Mouse (Mus musculus): ENCODE measurements around the gene Pam.

DNA sequence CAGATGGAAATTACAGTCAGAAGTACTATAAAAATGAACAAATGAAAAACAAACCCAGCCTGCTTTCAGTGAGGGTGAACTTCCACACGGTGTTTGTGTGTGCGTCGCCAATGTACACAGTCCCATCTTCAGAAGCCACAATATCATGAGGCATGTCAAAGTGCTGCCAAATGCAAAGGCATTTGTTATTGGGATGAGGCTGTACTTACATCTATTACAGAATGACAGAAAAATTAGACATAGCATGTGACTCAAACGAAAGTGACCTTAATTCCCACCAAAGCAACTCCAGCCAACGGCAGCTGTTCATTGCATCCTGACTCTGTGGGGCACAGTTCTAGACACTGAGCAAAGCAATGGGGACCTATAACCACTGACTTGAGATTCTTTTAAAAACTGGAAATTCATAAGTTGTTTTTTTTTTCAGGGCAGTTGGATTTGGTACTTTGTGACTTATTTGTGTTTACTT, 261.1 kb downstream of the Pam start:
- TF ChIP-seq CTCF (IDR thresholded peaks at IDR 0.05; ENCODE audit: low read depth, low read length) = no peak
- TF ChIP-seq POLR2A (IDR thresholded peaks at IDR 0.05; ENCODE audit: extremely low read depth, insufficient read depth, low read length) = no peak
